Mouse (Mus musculus) T-helper 2 cell (primary cell): ENCODE measurements around the gene Rgs13.

Experiments
- in situ Hi-C: fragments of 300-600 bp; cut with MboI, MseI; formaldehyde crosslinking; loops from one replicate; pipeline ENCODE4 v1.15.1; 2025; ENCODE audit warnings: high pct_unique_total_duplicates

Rgs13 gene

DNA sequence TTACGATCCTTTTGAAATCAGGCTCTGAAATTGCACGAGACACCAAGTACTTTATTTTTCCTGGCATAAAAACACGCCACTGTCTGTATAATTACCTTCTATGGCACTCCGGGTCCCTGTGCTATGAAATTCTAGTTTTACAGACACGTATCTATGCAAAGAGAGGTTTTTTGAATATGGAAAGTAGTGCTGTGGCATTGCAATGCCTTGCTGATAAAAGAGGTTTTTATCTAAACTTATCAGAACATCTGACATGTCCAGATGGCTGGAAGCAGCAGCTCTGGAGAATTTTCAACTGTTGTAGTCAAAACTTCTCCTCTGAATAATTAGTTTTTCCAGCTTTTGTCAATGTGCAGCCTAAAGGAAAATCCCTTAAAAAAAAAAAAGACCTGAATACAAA lies at the start of gene Rgs13:
Rgs13 (minus strand) TSS at position 207 of the 400 bp plus-strand sequence.
- in situ Hi-C loops: no loop called here

GRCm38 (mm10) chr1:144215230-144215629 lies 38.1 kb upstream of the Rgs13 start:
- in situ Hi-C loops: no loop called here

GRCm38 (mm10) chr1:144210912-144211311 lies 33.7 kb upstream of the Rgs13 start:
- in situ Hi-C loops: no loop called here

GRCm38 (mm10) chr1:144206281-144207061 lies 29.3 kb upstream of the Rgs13 start:
- in situ Hi-C loops: loop anchor here (10.0 kb wide), 1 partner anchor 202 kb away; the partner anchor contains the start of gene Rgs2

DNA sequence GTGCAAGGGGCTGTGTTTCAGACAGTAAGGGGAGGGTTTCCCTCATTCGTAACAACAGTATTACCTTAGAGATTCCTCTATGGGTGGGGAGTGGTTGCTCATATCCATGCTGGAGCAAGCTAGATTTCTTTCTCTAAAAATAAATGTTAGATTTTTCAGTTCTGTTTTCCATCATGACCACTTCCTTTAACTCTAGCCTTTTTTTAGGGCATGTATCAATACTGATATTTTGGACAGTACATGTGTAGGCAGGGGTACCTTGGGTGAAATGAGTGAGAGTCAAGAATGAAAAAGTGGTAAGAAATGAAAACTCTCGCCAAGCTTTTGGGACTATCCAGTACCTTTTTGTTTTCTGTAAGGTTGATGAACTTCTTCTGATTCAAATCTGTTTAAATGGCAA lies 27.6 kb upstream of the Rgs13 start:
- in situ Hi-C loops: loop anchor here (5.0 to 10.0 kb wide), 2 partner anchors 38 to 200 kb away; partner anchors contain the start of gene Rgs2

DNA sequence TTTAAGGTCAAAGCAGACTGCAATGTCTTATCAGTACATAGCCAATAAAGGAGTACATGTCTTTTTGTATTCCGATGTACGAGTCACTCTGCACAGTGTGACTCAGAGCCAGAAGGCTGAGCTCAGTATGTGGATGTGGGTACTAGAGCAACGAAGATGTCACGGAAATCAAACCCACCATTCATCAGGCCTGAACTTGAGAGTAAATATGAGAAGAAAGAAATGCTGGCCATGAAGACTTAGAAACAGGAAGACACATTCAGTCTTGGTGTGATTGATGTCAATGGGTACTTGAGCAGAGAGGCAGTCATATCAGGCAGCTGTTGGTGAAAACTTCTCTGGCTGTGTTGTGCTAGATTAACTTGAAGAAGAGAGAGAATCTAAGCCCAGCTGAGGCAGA lies 25.8 kb upstream of the Rgs13 start:
- in situ Hi-C loops: loop anchor here (5.0 to 10.0 kb wide), 2 partner anchors 39 to 198 kb away; partner anchors contain the start of gene Rgs2

DNA sequence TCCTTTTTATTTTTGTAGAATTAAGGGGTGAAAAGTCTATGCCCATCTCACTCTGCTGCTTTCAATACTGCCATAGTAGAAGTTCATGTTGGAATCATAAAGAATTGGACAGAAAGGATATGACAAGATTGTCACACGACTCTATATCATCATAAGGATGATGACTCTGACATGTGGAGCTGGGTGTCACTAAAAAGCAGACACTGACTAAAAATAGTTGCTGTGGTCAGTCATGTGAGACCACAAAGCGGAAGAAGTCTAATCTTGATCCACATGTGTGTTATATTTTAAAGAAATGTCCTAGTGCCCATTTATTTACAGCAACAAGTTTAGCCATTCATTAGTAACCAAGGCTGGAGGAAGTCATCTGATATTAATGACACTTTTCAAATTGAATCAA lies 23.3 kb upstream of the Rgs13 start:
- in situ Hi-C loops: loop anchor here (5.0 to 10.0 kb wide), 2 partner anchors 42 to 196 kb away; partner anchors contain the start of gene Rgs2

- in situ Hi-C loops: loop anchor here (5.0 kb wide), 1 partner anchor 178 kb away; no protein-coding TSS in a partner anchor
Observed at GRCm38 (mm10) chr1:144199538-144199937, 22.4 kb upstream of the Rgs13 start.

GRCm38 (mm10) chr1:144197684-144198083 lies 20.5 kb upstream of the Rgs13 start:
- in situ Hi-C loops: loop anchor here (5.0 kb wide), 1 partner anchor 180 kb away; no protein-coding TSS in a partner anchor

DNA sequence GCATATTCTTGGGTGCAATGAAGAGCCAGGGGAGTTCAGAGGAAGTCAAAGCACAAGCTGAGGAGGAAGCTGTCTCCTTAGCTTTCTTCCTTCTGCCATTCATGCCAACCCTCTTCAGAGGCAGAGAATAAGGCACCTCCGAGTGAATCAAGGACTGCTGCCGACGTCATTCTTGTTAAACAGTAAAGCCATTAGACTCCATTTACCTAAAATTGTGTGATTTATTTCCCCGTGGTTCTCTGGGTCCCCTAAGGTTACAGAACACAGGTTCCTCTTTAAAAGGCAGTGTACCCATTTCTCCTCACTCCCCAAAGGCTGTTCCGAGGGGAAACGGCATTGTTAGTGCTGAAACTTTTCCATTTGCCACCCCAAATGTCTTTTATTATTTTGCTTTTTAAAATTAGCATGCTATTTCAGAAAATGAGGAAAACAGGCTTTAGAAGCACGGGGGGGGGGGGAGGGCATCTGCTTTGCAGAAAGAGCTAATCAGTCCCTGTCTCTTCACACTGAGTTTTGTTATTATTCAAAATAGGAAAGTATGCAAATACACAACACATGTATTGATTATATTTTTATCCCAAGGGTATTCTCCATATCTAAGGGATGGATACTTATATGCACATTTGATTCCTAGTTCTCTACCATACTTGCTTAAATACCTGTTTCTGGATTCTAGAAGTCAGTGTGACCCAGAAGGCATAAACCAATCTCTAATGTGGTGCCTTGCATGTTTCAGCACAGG lies 9.7 kb upstream of the Rgs13 start:
- in situ Hi-C loops: no loop called here

- in situ Hi-C loops: no loop called here
Observed at GRCm38 (mm10) chr1:144184955-144185715, 8.0 kb upstream of the Rgs13 start.

GRCm38 (mm10) chr1:144183622-144184021 lies 6.5 kb upstream of the Rgs13 start:
- in situ Hi-C loops: no loop called here

DNA sequence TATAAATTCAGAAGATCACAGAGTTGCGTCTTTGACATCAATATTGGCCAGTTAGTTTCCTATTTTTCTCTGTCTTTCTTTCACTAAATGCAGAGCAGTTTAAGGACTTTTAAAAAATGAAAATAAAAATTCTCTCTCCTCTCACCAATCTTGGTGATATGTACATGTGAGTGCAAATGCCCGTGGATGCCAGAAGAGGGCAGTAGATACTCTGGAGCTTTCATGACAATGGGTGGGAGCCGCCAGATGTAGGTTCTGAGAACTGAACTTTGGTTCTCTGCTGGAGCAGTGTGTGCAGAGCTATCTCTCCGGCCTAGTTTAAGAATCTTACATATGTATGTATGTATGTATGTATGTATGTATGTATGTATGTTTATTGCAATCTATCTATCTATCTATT lies 2.4 kb upstream of the Rgs13 start:
- in situ Hi-C loops: no loop called here

- in situ Hi-C loops: no loop called here
Observed at GRCm38 (mm10) chr1:144178281-144178957, 1.2 kb upstream of the Rgs13 start.

GRCm38 (mm10) chr1:144177620-144178019 lies 448 bp upstream of the Rgs13 start:
- in situ Hi-C loops: no loop called here

DNA sequence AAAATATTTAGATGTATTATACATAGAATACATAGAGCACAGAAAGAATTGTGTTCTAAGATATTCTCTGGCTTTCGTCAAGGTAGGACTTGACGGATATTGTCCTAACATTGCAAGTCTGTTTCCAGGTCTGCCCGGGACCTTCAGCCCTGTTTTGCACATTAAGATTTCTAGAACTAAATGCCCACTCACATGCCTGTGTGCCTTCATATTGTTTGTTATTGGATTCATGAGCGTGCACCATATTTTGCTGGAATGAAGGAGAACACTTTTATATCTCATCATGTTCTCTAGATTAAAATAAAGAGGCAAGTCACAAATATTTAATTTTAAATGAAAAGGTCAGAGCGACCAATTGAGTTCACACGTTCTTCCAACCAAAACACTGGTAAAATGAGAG lies 2.4 kb downstream of the Rgs13 start:
- in situ Hi-C loops: no loop called here

GRCm38 (mm10) chr1:144173568-144174036 lies 3.6 kb downstream of the Rgs13 start:
- in situ Hi-C loops: no loop called here

DNA sequence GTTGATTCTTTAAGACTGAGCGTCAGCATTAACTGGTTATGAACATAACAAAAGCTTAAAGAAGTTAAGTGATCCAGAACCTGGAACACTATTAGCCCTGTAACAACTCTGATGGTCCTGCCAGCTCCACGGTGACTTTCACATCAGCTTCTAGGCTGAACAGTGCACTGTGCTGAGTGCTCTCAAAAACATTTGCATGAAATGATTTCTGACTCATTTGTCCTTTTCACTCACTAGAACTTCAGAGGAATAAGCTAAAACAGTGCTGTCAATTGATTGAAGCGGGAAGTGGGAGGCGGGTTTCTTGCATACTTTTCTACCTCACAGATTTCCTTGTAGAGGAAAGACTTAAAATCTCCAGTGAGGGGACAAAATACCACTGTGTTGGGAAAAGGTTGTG lies 8.3 kb downstream of the Rgs13 start:
- in situ Hi-C loops: no loop called here

GRCm38 (mm10) chr1:144167761-144168160 lies 9.4 kb downstream of the Rgs13 start:
- in situ Hi-C loops: no loop called here

DNA sequence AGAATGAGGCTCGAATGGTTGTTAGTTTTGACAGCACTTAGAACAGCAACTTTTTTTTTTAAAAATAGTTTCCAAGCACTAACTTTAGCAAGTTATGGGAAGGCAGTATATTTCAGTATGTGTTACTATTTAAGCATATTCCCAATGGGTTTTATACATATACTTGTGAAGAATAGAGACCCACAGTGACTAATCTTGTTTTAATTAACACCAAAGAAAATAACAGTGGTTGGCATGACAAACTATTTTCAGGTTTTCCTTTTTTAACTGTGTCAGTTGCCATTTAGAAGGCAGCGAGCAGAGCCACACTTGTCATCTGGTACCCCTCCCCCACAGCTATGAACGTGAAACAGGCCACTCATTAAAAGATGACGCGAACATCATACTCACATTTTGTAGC lies 10.3 kb downstream of the Rgs13 start:
- in situ Hi-C loops: no loop called here

DNA sequence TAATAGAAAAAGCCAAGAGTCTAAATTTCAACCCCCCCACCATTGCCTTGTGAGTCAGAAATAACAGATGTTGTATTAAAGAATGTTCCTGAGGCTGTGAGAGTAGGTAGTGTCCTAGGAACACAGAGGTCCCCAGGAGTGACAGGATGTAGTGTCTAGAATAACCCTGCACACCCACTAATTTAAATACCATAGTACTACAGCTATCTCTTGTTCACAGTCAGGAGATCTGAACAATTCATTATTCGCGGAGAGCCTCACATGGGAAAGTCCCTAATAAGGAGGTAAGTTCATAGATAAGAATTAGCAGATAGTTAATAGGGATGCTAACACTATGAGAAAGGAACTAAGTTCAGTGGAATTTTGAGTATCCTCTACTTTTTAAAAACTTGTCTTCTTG lies 10.9 kb downstream of the Rgs13 start:
- in situ Hi-C loops: no loop called here
